Mouse (Mus musculus) erythroblast, embryonic 14.5 days (primary cell): Measurements from ENCODE around the gene Tipin.

Source experiments
- GATA1 ChIP-seq: IDR thresholded peaks from 2 replicates; pipeline ENCODE4 v1.6.1; 2012; ENCODE audit warnings: low read length, inconsistent platforms, mixed read lengths
- TAL1 ChIP-seq: IDR thresholded peaks from 3 replicates; pipeline ENCODE4 v1.6.1; 2012; ENCODE audit warnings: low read length, inconsistent platforms, mixed read lengths

DNA sequence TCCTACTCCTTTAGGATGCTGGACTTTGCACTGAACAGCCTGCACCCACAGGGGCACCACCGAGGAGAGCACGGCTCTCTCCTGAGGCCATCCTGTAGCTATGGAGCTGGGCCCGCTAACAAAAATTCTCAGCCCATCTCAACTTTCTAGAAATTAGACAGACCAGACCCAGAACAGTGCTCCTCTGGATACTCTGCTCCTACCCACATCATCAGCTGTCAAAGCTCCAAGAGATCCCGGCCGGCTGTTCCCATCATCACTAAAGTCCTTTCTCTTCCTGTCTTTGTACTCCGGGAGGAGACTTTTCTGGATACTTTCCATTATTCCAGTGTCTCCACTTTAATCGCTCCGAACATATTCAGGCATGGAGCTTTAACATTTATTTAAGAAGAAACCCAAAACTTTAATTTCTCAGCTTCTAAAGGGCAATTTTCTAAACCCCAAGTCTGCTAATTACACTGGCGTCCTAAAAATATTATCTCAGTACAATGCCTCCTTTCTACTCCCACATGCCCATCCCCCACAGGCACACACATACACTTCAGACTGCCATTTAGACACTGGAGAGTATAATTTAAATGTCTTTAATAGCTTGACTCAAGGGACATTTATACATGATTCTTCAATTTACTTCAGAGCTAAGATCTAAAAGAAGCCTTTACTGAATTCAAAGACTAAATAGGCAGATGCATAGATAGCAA, 49.0 kb upstream of the Tipin start:
- no peak for TF ChIP-seq GATA1
- TF ChIP-seq TAL1: no peak
